Mouse (Mus musculus): ENCODE measurements around the gene Rnf223.

DNA sequence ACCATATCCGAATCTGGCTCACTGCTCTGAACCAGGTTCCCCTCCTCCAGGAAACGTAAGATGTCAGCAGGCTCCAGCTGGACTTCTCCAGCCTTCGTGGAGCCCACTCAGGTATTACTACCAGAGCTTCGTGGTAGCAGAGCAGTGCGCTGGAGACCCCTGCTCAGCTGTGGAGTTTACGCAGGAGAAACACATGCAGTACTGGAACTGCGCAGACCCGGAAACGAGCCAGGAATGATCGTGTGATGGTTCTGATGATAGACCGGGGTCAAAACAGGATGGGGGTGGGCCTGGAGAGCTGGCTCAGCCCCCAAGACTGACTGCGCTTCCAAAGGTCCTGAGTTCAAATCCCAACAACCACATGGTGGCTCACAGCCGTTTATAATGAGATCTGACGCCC is 5.5 kb downstream of the Rnf223 start:
- no peak for TF ChIP-seq POLR2AphosphoS2 (IDR thresholded peaks at IDR 0.05; ENCODE audit: insufficient read length, low read depth)
- no peak for TF ChIP-seq USF1 (IDR thresholded peaks at IDR 0.05; ENCODE audit: low read depth)
- no peak for TF ChIP-seq POLR2A (IDR thresholded peaks at IDR 0.05; ENCODE audit: insufficient read length, low read depth)
- TF ChIP-seq MYOD1 (IDR thresholded peaks at IDR 0.05; ENCODE audit: control insufficient read depth in 1 of 3, insufficient read length in 2 of 3, low read depth in 2 of 3): no peak
- no peak for TF ChIP-seq TCF12 (IDR thresholded peaks at IDR 0.05; ENCODE audit: insufficient read depth, poor library complexity, severe bottlenecking)
- no peak for TF ChIP-seq MAX (IDR thresholded peaks at IDR 0.05; ENCODE audit: low read depth)
- TF ChIP-seq CEBPB (IDR thresholded peaks at IDR 0.05; ENCODE audit: insufficient read depth, poor library complexity, severe bottlenecking): no peak
- no peak for TF ChIP-seq MYOG (IDR thresholded peaks at IDR 0.05; ENCODE audit: control insufficient read depth in 1 of 3, insufficient read depth in 1 of 3, insufficient read length in 2 of 3, low read depth in 2 of 3)
- TF ChIP-seq SRF (IDR thresholded peaks at IDR 0.05; ENCODE audit: control insufficient read depth, insufficient read length, low read depth): no peak
- no peak for TF ChIP-seq TCF3 (IDR thresholded peaks at IDR 0.05; ENCODE audit: insufficient read length, low read depth)
- TF ChIP-seq E2F4 (IDR thresholded peaks at IDR 0.05; ENCODE audit: insufficient read depth): no peak
- no peak for TF ChIP-seq REST (IDR thresholded peaks at IDR 0.05; ENCODE audit: insufficient read depth, insufficient read length)
